Mouse (Mus musculus) forebrain, postnatal 0 days (tissue): ENCODE results near the gene Zdhhc17. TPM values are rescaled to one million over a fixed set of nuclear protein-coding genes. Genes with fewer than 3 reads are reported as not detected.

Experiments used
- ATAC-seq: fragments of 200-750 bp; cut with Nextera tagmentation; 2 replicates; pipeline ENCODE4 v1.8.0; 2017; ENCODE audit warnings: mild to moderate bottlenecking, moderate library complexity
- DNase-seq: peaks from one replicate; pipeline ENCODE4 v3.0.0-alpha.2; 2015
- H3K27ac ChIP-seq: fragments of 300-500 bp; sonication (generic); 2 replicates; pipeline ENCODE4 v1.5.1; 2014; ENCODE audit warnings: low read depth, mild to moderate bottlenecking, antibody characterized with exemption, low read length, moderate library complexity, mixed read lengths
- H3K27me3 ChIP-seq: fragments of 300-500 bp; sonication (generic); 2 replicates; pipeline ENCODE4 v1.6.1; 2014; ENCODE audit warnings: mild to moderate bottlenecking, low read length, mixed read lengths; ENCODE audit not compliant: insufficient read depth
- H3K36me3 ChIP-seq: fragments of 300-500 bp; sonication (generic); 2 replicates; pipeline ENCODE4 v1.6.1; 2014; ENCODE audit warnings: mild to moderate bottlenecking, moderate library complexity; ENCODE audit not compliant: insufficient read depth
- H3K4me1 ChIP-seq: fragments of 300-500 bp; sonication (generic); 2 replicates; pipeline ENCODE4 v1.6.1; 2014; ENCODE audit warnings: antibody characterized with exemption; ENCODE audit not compliant: insufficient read depth
- H3K4me2 ChIP-seq: fragments of 300-500 bp; sonication (generic); 2 replicates; pipeline ENCODE4 v1.6.1; 2014; ENCODE audit warnings: low read depth, mild to moderate bottlenecking, moderate library complexity
- H3K4me3 ChIP-seq: fragments of 300-500 bp; sonication (generic); 2 replicates; pipeline ENCODE4 v1.5.1; 2014; ENCODE audit warnings: low read depth, low read length, mixed read lengths
- H3K9ac ChIP-seq: fragments of 300-500 bp; sonication (generic); 2 replicates; pipeline ENCODE4 v1.6.1; 2014; ENCODE audit warnings: mild to moderate bottlenecking
- H3K9me3 ChIP-seq: fragments of 300-500 bp; sonication (generic); 2 replicates; pipeline ENCODE4 v1.6.1; 2016; ENCODE audit warnings: low read length
- CTCF ChIP-seq: sonication (generic); IDR thresholded peaks from 2 replicates; pipeline ENCODE4 v1.5.1; 2016; ENCODE audit warnings: antibody characterized with exemption, control low read depth, low read depth
- WGBS: fragments of 180-500 bp; shearing (Covaris S2); extraction: QIAGEN DNeasy Blood & Tissue Kit; methylation state at CpG from one replicate; pipeline ENCODE4 v1.1.7; 2014; 5-methylcytosine and 5-hydroxymethylcytosine counted together
- polyA plus RNA-seq: library from polyadenylated mRNA; unstranded; fragments of >200 nt; fragmentation: Nextera tagmentation; extraction: Ambion mirVana; gene quantifications from 2 replicates; pipeline ENCODE4 v1.2.1, GENCODE M21; 2015
- total RNA-seq: library from RNA; depleted of rRNA; stranded (reverse); fragments of >200 nt; gene quantifications from 2 replicates; pipeline ENCODE4 v1.2.3, GENCODE M21; 2014

Zdhhc17 gene
- total and polyA plus RNA-seq, 2 experiments from 2014 or later, result 41.7 to 71.6 TPM

DNA sequence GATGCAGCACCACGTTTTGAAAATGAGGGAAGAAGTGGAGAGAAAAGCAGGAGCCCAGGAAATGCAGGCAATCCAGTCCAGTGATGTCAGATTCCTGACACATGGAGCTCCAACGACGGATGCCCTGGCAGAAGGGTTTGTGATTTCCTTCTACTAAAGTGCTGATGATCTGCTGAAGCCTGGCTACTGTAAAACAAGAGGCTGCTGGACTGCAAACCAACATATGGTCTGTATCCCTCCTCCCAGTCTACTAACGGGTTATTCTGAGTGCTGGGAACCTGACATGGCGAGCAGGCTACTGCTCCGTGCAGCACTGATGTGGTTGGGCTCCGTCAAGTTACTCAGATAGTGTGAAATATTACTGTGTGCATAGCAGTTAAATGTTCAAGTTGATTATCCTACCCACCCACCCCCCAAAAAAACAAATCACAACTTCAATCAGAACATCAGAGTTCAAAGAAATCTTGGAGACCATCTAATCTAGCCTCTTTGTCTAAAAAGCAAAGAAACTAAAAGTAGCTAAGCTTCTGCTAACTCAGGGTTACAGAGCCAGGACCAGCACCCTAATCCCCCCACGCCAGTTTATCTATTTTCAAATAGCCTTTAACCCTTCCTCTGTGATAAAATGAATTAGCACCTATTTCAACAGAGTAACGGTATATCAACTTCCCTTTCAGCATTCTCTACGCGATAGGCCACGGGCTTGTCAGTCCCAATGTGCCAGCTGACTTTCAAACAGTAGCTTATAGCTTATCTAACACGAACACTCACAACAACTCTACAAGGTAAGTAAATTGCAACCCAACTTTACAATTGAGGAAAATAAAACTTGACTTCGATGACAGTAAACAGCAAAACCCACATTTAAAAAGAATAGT lies 4.1 kb downstream of the Zdhhc17 start:
- Histone ChIP-seq H3K27ac (no peak overlapping the region), H3K4me2 (no peak overlapping the region), H3K4me3 (no peak overlapping the region), H3K9ac (no peak overlapping the region), H3K9me3 (no peaks in the 10 kb centered on the region), H3K4me1 (peaks cover 6% of the 10 kb centered on the region), H3K27me3 (no peaks in the 10 kb centered on the region), H3K36me3 (no peaks in the 10 kb centered on the region)
- DNase-seq (no peak), ATAC-seq (no peak)
- TF ChIP-seq CTCF, result no peak
- WGBS, result 70% methylated on average over 14 of the region's 14 CpGs

DNA sequence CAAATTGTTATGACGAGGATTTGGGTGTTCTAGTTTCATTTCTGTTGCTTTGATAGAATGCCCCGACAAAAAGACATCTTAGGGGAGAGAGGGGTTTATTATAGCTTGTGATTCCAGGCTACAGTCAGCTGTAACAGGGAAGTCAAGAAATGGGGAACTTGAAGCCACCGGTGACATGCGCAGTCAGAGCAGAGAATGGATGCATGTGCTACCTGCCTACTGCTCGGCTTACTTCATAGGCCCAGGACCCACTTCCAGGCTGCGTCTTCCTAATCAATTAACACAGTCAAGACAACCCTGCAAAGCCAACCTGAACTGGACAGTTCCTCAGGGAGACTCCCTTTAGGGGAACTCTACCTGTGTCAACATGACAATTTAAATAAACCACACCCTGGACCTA lies 5.7 kb downstream of the Zdhhc17 start:
- no peak overlapping the region for H3K9ac ChIP-seq
- peaks cover 6% of the 10 kb centered on the region for H3K4me1 ChIP-seq
- no peaks in the 10 kb centered on the region for H3K9me3 ChIP-seq
- no peaks in the 10 kb centered on the region for H3K36me3 ChIP-seq
- no peak overlapping the region for H3K27ac ChIP-seq
- no peak for TF ChIP-seq CTCF
- H3K4me2 ChIP-seq, result no peak overlapping the region
- WGBS, result 96% methylated on average over 6 of the region's 6 CpGs
- H3K4me3 ChIP-seq, result no peak overlapping the region
- H3K27me3 ChIP-seq, result no peaks in the 10 kb centered on the region
- no peak for DNase-seq
- ATAC-seq, result no peak

- Histone ChIP-seq H3K27ac (no peak overlapping the region), H3K36me3 (no peaks in the 10 kb centered on the region), H3K4me2 (no peak overlapping the region), H3K9ac (no peak overlapping the region), H3K4me1 (no peaks in the 10 kb centered on the region), H3K4me3 (no peak overlapping the region), H3K9me3 (no peaks in the 10 kb centered on the region), H3K27me3 (no peaks in the 10 kb centered on the region)
- no peak for TF ChIP-seq CTCF
- no peak for ATAC-seq
- no peak for DNase-seq
- 81% methylated on average over 5 of the region's 5 CpGs for WGBS
Observed at GRCm38 (mm10) chr10:110999201-110999600, 10.7 kb downstream of the Zdhhc17 start.

DNA sequence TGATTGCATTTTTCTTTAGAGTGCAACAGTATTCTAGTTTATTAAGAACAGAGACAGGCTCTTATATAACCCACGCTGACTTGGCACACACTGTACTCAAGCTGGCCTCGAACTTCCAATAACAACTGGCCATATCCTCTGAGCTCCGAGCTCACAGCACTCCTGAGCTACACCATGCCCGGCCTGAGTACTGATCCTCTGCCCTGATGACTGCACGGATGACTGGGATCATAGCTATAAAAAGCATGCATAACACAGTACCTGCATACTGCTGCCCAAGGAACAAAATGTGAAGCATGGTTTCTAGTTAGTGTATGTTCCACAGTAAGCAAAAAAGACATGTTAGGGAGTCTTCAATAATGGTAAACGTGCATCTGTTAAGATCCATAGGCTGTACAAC lies 12.8 kb downstream of the Zdhhc17 start:
- Histone ChIP-seq H3K9me3 (no peaks in the 10 kb centered on the region), H3K4me2 (no peak overlapping the region), H3K27me3 (no peaks in the 10 kb centered on the region), H3K4me1 (0 out of 2 replicates have a peak, but pooled peaks cover 4% of the 10 kb centered on the region), H3K4me3 (no peak overlapping the region), H3K9ac (no peak overlapping the region), H3K36me3 (no peaks in the 10 kb centered on the region), H3K27ac (no peak overlapping the region)
- no peak for TF ChIP-seq CTCF
- 91% methylated on average over 6 of the region's 6 CpGs for WGBS
- no peak for DNase-seq
- no peak for ATAC-seq

GRCm38 (mm10) chr10:110994761-110995160 lies 15.2 kb downstream of the Zdhhc17 start:
- Histone ChIP-seq H3K27ac (no peak overlapping the region), H3K4me3 (no peak overlapping the region), H3K9me3 (no peaks in the 10 kb centered on the region), H3K27me3 (no peaks in the 10 kb centered on the region), H3K36me3 (no peaks in the 10 kb centered on the region), H3K9ac (no peak overlapping the region), H3K4me1 (0 out of 2 replicates have a peak, but pooled peaks cover 7% of the 10 kb centered on the region), H3K4me2 (no peak overlapping the region)
- WGBS, result 68% methylated on average over 5 of the region's 5 CpGs
- no peak for TF ChIP-seq CTCF
- ATAC-seq (no peak), DNase-seq (no peak)

DNA sequence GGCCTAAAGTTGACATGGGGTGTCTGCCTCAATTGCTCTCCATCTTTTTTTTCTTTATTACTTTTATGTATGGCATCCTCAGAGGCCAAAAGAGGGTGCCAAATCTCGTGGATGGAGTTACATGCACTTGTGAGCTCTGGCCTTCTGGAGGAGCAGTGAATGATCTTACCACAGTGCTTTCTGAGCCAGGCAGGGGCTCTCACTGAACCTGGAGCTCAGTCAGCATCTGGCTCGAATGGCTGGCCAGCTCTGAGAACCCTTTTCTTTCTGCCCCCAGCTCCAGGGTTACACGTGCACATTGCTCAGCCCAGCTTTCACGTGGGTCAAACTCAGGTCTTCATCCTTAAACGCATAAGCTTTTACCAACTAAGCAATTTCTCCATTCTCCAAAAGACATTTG lies 16.7 kb downstream of the Zdhhc17 start:
- TF ChIP-seq CTCF, result no peak
- H3K4me1 ChIP-seq, result 0 out of 2 replicates have a peak, but pooled peaks cover 7% of the 10 kb centered on the region
- H3K27me3 ChIP-seq, result no peaks in the 10 kb centered on the region
- no peak overlapping the region for H3K27ac ChIP-seq
- WGBS, result 58% methylated on average over 5 of the region's 5 CpGs
- H3K9me3 ChIP-seq, result no peaks in the 10 kb centered on the region
- H3K9ac ChIP-seq, result no peak overlapping the region
- no peaks in the 10 kb centered on the region for H3K36me3 ChIP-seq
- H3K4me2 ChIP-seq, result no peak overlapping the region
- no peak for DNase-seq
- H3K4me3 ChIP-seq, result no peak overlapping the region
- no peak for ATAC-seq

- Histone ChIP-seq H3K4me1 (0 out of 2 replicates have a peak, but pooled peaks cover 7% of the 10 kb centered on the region), H3K9ac (no peak overlapping the region), H3K27ac (no peak overlapping the region), H3K4me3 (no peak overlapping the region), H3K36me3 (no peaks in the 10 kb centered on the region), H3K9me3 (no peaks in the 10 kb centered on the region), H3K4me2 (no peak overlapping the region), H3K27me3 (no peaks in the 10 kb centered on the region)
- no peak for TF ChIP-seq CTCF
- 24% methylated on average over 9 of the region's 9 CpGs for WGBS
- ATAC-seq (no peak; the same call in 1 of the 2 replicates), DNase-seq (no peak)
Observed at GRCm38 (mm10) chr10:110992047-110992431, 17.9 kb downstream of the Zdhhc17 start.
